Mouse (Mus musculus) liver, adult (tissue): ENCODE measurements around the gene Irf2.
A peak's percentile ranks its signal among the peaks of the same experiment; 100 is the strongest.

Experiments used
- GATA4 ChIP-seq: IDR thresholded peaks from 2 replicates; pipeline ENCODE4 v1.6.1; 2014; ENCODE audit warnings: mild to moderate bottlenecking, low read length; ENCODE audit not compliant: insufficient replicate concordance

The Irf2 gene

DNA sequence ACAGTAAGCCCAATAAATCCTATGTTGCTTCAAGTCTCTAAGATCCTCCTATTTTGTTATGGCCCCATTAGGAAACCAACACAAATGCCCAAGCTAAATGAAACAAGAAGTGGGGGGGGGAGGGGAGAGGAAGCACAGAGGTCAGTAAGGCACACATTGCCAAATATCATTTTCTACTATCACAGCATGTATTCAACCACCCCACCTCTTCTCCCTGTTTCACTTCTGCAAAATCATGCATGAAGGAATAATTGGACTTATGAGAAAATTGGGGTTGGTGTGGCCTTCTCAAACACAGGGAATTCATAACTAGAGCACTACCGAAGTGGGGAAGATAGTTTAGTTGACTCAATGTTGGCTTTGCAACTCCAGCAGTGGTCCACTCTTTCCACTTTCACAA is 146.7 kb downstream of the Irf2 start:
- TF ChIP-seq GATA4, result no peak

DNA sequence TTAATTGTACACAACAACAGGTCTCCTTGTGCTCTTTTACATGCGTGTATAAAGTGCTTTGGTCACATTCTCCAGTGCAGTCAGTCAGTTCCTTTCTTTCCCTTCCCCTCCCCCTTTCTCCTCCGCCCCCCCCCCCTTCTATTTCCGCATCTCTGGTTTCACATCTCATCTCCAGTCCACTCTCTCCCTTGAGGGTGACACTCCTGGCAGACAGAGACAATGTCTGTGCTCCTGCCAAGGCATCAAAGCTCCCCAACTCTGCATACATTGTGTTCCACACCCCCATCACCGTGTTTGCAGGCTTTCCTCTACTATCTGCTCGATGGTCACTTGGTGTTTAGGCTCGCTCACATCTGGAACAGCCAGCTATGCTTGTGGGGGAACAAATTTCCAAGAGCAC is 147.9 kb downstream of the Irf2 start:
- no peak for TF ChIP-seq GATA4

DNA sequence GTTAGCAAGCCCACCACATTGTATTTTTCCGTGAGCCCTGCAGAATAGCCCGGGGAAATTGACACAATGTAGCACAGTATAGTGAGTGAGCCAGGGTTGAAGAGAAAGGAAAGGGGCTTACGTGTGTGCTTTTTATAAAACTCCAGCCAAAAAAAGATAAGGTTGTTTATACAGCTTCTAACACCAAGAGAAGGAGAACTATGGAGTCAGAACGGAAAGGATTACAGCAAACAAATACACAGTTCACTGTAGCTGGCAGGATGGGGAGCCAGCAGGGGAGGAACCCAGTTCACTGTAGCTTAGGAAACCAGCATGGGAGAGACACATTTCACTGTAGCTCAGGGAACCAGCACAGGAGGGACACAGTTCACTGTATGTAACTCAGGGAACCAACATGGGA is 149.0 kb downstream of the Irf2 start:
- TF ChIP-seq GATA4, result peak; percentile 56; the same call in 1 of the 2 replicates

DNA sequence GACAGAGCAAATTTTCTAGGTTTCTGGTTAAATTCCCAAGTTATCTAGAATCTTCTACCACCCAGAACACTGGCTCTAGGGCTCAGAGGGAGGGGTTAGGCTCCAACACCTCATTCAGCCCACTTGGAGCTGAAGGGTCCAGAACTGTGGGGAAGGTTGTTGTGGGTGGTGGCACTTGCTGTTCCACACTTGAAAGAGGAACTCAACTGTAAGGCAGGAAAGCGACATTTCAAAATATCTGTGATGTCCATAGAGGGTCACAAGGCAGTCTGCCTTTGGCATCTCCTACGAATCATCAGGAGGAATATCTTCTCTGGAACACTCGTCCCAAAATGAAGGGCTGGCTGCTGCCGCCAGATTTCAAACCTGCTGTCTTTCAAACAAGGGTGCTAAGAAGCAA is 150.7 kb downstream of the Irf2 start:
- no peak for TF ChIP-seq GATA4

DNA sequence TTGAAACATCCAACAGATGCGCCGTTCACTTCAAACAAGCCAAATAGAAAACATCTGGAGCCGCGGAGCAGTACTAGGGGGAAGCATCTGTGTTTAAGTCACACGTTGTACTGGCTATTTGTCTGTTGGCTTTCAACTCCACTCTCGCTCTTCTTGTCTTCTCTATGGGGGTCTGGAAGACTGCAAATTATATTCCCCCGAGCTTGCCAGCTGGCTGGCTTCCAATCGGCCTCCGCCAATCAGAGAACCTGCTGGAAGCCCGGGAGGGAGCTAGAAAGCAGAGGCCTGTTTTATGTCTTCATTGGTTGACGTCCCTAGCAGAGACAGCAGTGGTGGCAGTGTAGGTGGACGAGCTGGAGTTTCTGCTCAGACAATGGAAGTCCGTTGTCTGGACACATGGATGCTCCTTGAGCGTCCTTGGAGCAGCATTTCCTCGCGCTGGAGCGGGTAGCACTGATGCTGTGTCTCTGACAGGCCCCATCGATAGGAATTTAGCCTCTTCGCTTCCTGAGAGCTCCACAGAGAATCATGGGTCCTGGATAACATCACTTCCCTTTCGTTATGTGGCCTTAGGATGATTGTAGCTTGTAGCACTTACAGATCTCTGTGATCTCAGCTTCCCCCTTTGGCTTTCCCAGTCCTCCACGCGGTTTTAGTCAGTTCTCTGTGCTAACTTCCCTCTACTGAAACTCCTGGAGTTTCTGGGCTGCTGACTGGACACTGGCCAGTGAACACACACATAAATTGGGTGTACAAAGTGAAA is 153.2 kb downstream of the Irf2 start:
- TF ChIP-seq GATA4, result no peak

DNA sequence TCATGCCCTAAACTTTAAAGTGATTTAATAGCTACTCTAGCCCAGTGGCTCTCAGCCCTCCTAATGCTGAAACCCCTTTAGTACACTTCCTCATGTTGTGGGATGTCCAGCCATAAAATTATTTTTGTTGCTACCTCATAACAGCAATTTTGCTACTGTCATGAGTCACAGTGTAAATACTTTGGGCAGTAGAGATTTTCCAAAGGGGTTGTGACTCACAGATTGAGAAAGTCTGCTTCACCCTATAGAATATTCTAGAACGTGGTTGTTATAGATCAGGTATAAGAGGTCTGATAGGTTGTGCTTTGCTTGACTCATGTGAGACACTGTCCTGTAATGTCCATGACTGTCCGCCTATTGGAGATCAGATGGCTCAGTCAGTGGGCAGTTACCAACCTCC is 154.9 kb downstream of the Irf2 start:
- TF ChIP-seq GATA4, result no peak

DNA sequence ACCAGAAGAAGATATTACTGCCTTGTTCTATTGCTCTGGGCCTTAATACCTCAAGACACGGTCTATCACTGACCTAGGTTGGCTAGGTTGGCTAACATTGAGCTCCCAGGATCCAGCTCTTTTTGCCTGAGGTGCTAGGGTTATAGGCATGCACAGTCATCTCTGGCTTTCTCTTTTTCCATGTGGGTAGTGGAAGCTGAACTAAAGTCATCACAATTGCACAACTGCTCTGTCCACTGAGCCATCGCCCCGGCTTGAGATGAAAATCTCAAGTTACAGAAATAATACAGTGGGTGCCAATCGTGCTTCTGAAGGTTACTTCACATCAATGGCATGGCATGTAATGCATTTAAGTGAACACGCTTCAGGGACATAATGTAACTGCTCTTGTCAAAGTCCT is 156.5 kb downstream of the Irf2 start:
- TF ChIP-seq GATA4, result no peak

DNA sequence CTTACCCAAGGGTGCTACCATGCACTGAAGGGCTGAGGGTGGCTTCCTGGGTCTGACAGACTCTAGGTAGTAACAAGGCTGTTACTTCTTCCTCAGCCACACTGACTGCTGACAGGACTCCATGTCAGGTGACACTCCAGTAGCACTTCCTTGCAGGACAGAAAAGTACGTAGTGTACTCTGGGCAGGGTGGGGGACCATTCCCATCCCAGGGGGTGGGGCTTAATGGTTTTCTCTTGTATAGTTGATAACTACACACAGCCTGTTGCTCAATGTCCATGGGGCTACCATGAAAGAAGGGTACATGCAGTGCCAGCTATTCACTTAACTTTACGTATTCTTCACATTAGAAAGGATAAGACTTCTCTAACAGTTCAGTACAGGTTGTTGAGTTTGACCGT is 157.2 kb downstream of the Irf2 start:
- TF ChIP-seq GATA4, result no peak
